Comparison of ENCODE assay signal across 9 mouse cellular contexts in genomic region chr1:66321631-66322142, GRCm38 (mm10).
A peak's percentile ranks its signal among the peaks of the same experiment; 100 is the strongest.
DNase-seq lines count a peak whose midpoint lies in the region; ATAC-seq and TF ChIP-seq lines count a peak whose summit lies in the region.
"Had no signal": no experiment of that assay in that cellular context is flagged by ENCODE, and none has a peak within 500 bp of the region (broad histone marks: within the 10 kb centered on the region; RNA-seq: fewer than 3 reads in every experiment).

No protein-coding gene starts in this region.

- H3K4me1 ChIP-seq in olfactory bulb, adult 2 months (ENCODE audit: control insufficient read depth, insufficient read depth, low read length): no peaks in the 10 kb centered on the region
- no peaks in the 10 kb centered on the region for H3K4me1 ChIP-seq in stomach, postnatal 0 days (replicated peaks; ENCODE audit: control insufficient read depth, insufficient read depth)
- H3K4me1 ChIP-seq: liver, embryonic 13.5 days had no signal

- H3K4me3 ChIP-seq in olfactory bulb, adult 2 months (ENCODE audit: insufficient read depth, low read depth, low read length): peak overlapping the region; percentile 49
- no peak overlapping the region for H3K4me3 ChIP-seq in stomach, postnatal 0 days (ENCODE audit: low read depth, low read length)
- H3K4me3 ChIP-seq: liver, embryonic 13.5 days had no signal

- no peak overlapping the region for H3K9ac ChIP-seq in stomach, postnatal 0 days (ENCODE audit: low read length)
- H3K9ac ChIP-seq: liver, embryonic 13.5 days had no signal

- TF ChIP-seq POLR2A in olfactory bulb, adult 2 months (IDR thresholded peaks at IDR 0.05; ENCODE audit: insufficient read depth, low read depth, low read length): peak; percentile 40; the same call in 1 of the 2 replicates

- 14% methylated on average over 15 of the region's 15 CpGs for WGBS in olfactory bulb, adult 2 months
- WGBS in stomach, postnatal 0 days: 61% methylated on average over 15 of the region's 15 CpGs

- DNase-seq in adrenal gland, postnatal 25 days: peak; percentile 6
- DNase-seq in cerebellum, postnatal 25 days: peak; percentile 79 to 82
- peak; percentile 66 to 78 for DNase-seq in frontal cortex, postnatal 14 days (ENCODE audit: low spot score in 2 of 2)
- DNase-seq in left cerebral cortex, adult 9 months (ENCODE audit: low spot score in 2 of 2): peak; percentile 50 to 82
- no peak for DNase-seq in stomach, postnatal 0 days (ENCODE audit: low spot score)
- no peak for DNase-seq in gastrocnemius, adult 18-20 months (ENCODE audit: low spot score)
- no peak for DNase-seq in urinary bladder, postnatal 14 days (ENCODE audit: low spot score)
- DNase-seq: liver, embryonic 13.5 days had no signal

- H3K9me3 ChIP-seq in stomach, postnatal 0 days (ENCODE audit: control insufficient read depth, low read length): no peaks in the 10 kb centered on the region
- H3K9me3 ChIP-seq: liver, embryonic 13.5 days had no signal

- no peak overlapping the region for H3K4me2 ChIP-seq in stomach, postnatal 0 days (replicated peaks; ENCODE audit: low read depth)
- H3K4me2 ChIP-seq: liver, embryonic 13.5 days had no signal

- H3K36me3 ChIP-seq in stomach, postnatal 0 days (ENCODE audit: control insufficient read depth, insufficient read depth, low read length): no peaks in the 10 kb centered on the region
- H3K36me3 ChIP-seq: liver, embryonic 13.5 days had no signal

- H3K27ac ChIP-seq in olfactory bulb, adult 2 months (ENCODE audit: insufficient read depth, low read depth, low read length): peak overlapping the region; percentile 97
- H3K27ac ChIP-seq in stomach, postnatal 0 days (replicated peaks): no peak overlapping the region
- H3K27ac ChIP-seq: liver, embryonic 13.5 days had no signal

- no peaks in the 10 kb centered on the region for H3K27me3 ChIP-seq in stomach, postnatal 0 days (ENCODE audit: control insufficient read depth, insufficient read depth, low read length)
- H3K27me3 ChIP-seq: liver, embryonic 13.5 days had no signal

- TF ChIP-seq CTCF in olfactory bulb, adult 2 months (IDR thresholded peaks at IDR 0.05; ENCODE audit: insufficient read depth, low read depth, low read length): no peak
- no peak for TF ChIP-seq CTCF in stomach, postnatal 0 days (IDR thresholded peaks at IDR 0.05; ENCODE audit: low read depth)

- no peak for ATAC-seq in stomach, postnatal 0 days (ENCODE audit: low FRiP score, low TSS enrichment)

- TF ChIP-seq EP300 in stomach, postnatal 0 days (optimal IDR thresholded peaks at IDR 0.05): no peak

Comparison
In these comparisons a context has a peak if more than half of its experiments do, and no peak if none do; other contexts are left out.
1. DNase-seq: peak in adrenal gland, postnatal 25 days (single experiment), cerebellum, postnatal 25 days (2 of 2), frontal cortex, postnatal 14 days (2 of 2) and left cerebral cortex, adult 9 months (2 of 2); none in stomach, postnatal 0 days (single experiment), gastrocnemius, adult 18-20 months (single experiment) and urinary bladder, postnatal 14 days (single experiment).